Mouse (Mus musculus): ENCODE results near the gene Syt16. TPM values are rescaled to one million over a fixed set of nuclear protein-coding genes. Genes with fewer than 3 reads are reported as not detected.

The Syt16 gene
- polyA plus RNA-seq, 1 experiment from 2014 or later, result 1.0 TPM

- 90% methylated on average over 3 of the region's 3 CpGs for WGBS
- Histone ChIP-seq H3K4me1 (no peaks in the 10 kb centered on the region), H3K36me3 (no peaks in the 10 kb centered on the region), H3K27me3 (no peaks in the 10 kb centered on the region), H3K4me3 (no peak overlapping the region), H3K4me2 (no peak overlapping the region), H3K9me3 (no peaks in the 10 kb centered on the region), H3K9ac (no peak overlapping the region), H3K27ac (no peak overlapping the region)
- no peak for ATAC-seq (ENCODE audit: borderline replicate concordance, extremely low read depth, low FRiP score, low TSS enrichment)
These were observed 83.7 kb downstream of the Syt16 start for GRCm38 (mm10) chr12:74081122-74081521.

DNA sequence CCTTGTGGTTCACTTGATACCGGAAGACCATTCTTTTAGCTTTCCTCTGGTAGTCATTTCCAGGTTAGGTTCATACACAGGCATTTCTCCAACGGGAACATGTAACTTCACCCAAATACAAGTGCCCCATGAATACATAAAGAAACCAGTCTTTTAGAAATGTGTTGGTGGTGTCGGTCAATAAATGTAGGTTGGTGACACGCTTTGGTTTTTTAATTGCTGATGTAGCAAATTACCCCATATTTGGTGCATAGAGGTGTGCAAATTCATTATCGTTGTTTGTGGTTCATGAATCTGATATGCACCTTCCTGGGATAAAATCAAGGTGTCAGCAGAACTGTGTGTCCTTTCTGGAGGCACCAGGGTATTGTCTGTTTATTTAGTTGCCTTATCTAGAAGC lies 86.9 kb downstream of the Syt16 start:
- Histone ChIP-seq H3K27ac (no peak overlapping the region), H3K9me3 (no peaks in the 10 kb centered on the region), H3K9ac (no peak overlapping the region), H3K4me3 (no peak overlapping the region), H3K27me3 (no peaks in the 10 kb centered on the region), H3K36me3 (no peaks in the 10 kb centered on the region), H3K4me2 (no peak overlapping the region), H3K4me1 (no peaks in the 10 kb centered on the region)
- 87% methylated on average over 5 of the region's 5 CpGs for WGBS
- ATAC-seq (ENCODE audit: borderline replicate concordance, extremely low read depth, low FRiP score, low TSS enrichment), result no peak

GRCm38 (mm10) chr12:74087086-74087485 lies 89.6 kb downstream of the Syt16 start:
- 35% methylated on average over 8 of the region's 8 CpGs for WGBS
- Histone ChIP-seq H3K4me3 (no peak overlapping the region), H3K4me1 (no peaks in the 10 kb centered on the region), H3K27me3 (no peaks in the 10 kb centered on the region), H3K27ac (no peak overlapping the region), H3K4me2 (no peak overlapping the region), H3K9me3 (no peaks in the 10 kb centered on the region), H3K9ac (no peak overlapping the region), H3K36me3 (no peaks in the 10 kb centered on the region)
- no peak for ATAC-seq (ENCODE audit: borderline replicate concordance, extremely low read depth, low FRiP score, low TSS enrichment)

DNA sequence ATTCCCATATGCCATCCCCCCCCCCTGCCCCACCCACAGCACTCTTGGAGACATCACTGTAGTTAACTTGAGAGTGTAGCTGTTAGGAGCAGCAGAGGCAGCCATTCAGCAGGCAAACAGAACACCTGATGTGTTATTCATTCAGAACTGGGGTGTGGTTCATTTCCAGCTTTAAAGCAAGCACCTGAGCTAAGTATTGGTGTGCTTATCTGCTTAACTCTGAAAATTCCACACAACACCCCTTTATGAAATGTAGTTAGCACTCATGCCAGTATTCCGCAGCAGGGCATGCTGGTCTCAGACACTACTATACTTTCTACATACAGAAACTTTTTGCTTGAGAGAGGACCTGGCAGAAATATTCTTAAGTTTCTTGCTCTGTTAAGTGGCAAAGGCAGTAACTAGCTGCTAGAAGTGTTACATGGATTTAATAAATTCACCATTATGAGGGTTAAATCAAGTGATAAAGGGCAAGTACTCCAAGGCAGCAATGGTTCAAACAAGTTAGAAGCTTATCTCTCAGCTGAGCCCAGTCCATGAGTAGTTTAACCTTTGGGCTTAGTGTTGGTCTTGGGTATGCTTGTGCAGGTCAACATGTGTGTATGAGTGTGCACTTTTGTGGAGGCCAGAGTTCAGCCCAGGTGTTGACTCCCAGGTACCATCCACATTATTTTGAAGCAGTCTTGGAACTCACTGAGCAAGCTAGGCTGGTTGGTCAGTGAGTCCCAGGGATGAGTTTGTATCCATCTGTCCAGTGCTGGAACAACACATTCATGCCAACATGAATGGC lies 92.1 kb downstream of the Syt16 start:
- no peak overlapping the region for H3K4me2 ChIP-seq
- H3K4me1 ChIP-seq, result no peaks in the 10 kb centered on the region
- ATAC-seq (ENCODE audit: borderline replicate concordance, extremely low read depth, low FRiP score, low TSS enrichment), result no peak
- WGBS, result 70% methylated on average over 1 of the region's 1 CpGs
- H3K36me3 ChIP-seq, result no peaks in the 10 kb centered on the region
- H3K27me3 ChIP-seq, result no peaks in the 10 kb centered on the region
- H3K9ac ChIP-seq, result no peak overlapping the region
- H3K4me3 ChIP-seq, result no peak overlapping the region
- no peaks in the 10 kb centered on the region for H3K9me3 ChIP-seq
- no peak overlapping the region for H3K27ac ChIP-seq

DNA sequence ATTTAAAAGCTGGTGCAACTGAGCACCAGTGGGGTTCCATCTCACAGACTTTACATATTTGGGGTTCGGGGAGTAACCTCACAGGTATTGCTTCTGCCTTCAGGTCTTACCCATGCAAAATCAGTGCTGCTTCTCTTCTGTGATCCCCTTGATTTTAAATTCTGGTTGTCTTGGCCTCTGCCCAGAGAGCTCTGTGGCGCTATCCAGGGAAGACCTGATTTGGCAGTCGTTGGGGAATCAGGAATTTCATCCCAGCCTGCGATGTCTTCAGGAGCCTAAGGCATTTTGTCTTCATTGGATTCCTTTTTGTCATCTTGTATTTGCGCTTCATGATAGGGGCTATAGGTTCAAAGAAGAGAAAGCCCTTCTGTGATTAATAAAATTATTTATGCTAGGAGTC lies 95.1 kb downstream of the Syt16 start:
- 58% methylated on average over 5 of the region's 5 CpGs for WGBS
- Histone ChIP-seq H3K36me3 (no peaks in the 10 kb centered on the region), H3K9me3 (no peaks in the 10 kb centered on the region), H3K4me1 (no peaks in the 10 kb centered on the region), H3K4me3 (no peak overlapping the region), H3K27me3 (no peaks in the 10 kb centered on the region), H3K9ac (no peak overlapping the region), H3K4me2 (no peak overlapping the region), H3K27ac (no peak overlapping the region)
- ATAC-seq (ENCODE audit: borderline replicate concordance, extremely low read depth, low FRiP score, low TSS enrichment), result no peak

- Histone ChIP-seq H3K4me1 (no peaks in the 10 kb centered on the region), H3K27me3 (no peaks in the 10 kb centered on the region), H3K9ac (no peak overlapping the region), H3K36me3 (no peaks in the 10 kb centered on the region), H3K4me3 (no peak overlapping the region), H3K27ac (no peak overlapping the region), H3K9me3 (no peaks in the 10 kb centered on the region), H3K4me2 (no peak overlapping the region)
- 64% methylated on average over 8 of the region's 8 CpGs for WGBS
- ATAC-seq (ENCODE audit: borderline replicate concordance, extremely low read depth, low FRiP score, low TSS enrichment), result no peak
These were observed 95.6 kb downstream of the Syt16 start for GRCm38 (mm10) chr12:74093110-74093509.

- ATAC-seq (ENCODE audit: borderline replicate concordance, extremely low read depth, low FRiP score, low TSS enrichment), result no peak
These were observed 97.2 kb downstream of the Syt16 start for GRCm38 (mm10) chr12:74094701-74095100.

GRCm38 (mm10) chr12:74098572-74099290 lies 101.3 kb downstream of the Syt16 start:
- ATAC-seq (ENCODE audit: borderline replicate concordance, extremely low read depth, low FRiP score, low TSS enrichment), result no peak
- no peaks in the 10 kb centered on the region for H3K27me3 ChIP-seq
- 47% methylated on average over 8 of the region's 8 CpGs for WGBS

More at GRCm38 (mm10) chr12:74094701-74095100, 97.2 kb downstream of the Syt16 start:
- H3K4me2 ChIP-seq, result no peak overlapping the region
- H3K36me3 ChIP-seq, result no peaks in the 10 kb centered on the region
- no peaks in the 10 kb centered on the region for H3K4me1 ChIP-seq
- H3K27ac ChIP-seq, result no peak overlapping the region
- no peak overlapping the region for H3K9ac ChIP-seq
- no peak overlapping the region for H3K4me3 ChIP-seq
- 73% methylated on average over 5 of the region's 5 CpGs for whole genome bisulfite sequencing
- H3K27me3 ChIP-seq, result no peaks in the 10 kb centered on the region
- no peaks in the 10 kb centered on the region for H3K9me3 ChIP-seq

DNA sequence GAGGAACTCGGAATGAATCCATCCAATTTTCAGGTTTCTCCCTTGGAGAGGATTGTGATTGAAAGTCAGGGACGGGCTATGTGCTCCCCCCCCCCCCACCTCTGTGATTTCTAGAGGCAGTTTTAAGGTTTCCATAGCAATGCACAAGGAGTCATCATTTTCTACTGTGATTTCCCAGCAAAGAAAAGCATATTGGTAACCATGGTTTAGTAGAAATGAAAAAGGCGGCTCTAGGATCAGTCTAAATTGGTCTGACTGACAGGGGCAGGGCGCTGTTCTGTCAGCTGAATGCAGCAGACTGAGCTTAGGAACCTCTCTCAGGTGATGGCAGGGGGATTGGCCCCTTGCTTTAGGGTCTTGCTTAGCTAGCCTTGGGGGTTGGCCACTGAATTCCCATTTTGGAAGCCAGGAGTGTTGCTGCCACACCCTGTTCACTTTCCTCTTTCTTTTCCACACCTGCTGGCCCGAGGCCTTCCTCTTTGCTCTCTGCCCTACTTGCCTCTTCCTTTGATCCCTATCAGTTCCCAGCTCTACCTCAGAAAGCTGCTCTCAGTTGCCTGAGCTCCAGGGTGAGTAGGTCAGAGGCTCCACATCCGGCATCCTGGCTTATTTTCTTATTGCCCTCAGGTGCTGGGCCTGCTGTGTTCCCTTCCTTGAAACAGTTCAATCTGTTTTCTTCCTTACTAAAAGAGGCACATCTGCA lies 108.5 kb downstream of the Syt16 start:
- Histone ChIP-seq H3K36me3 (no peaks in the 10 kb centered on the region), H3K9ac (no peak overlapping the region), H3K4me3 (no peak overlapping the region), H3K4me1 (no peaks in the 10 kb centered on the region), H3K9me3 (no peaks in the 10 kb centered on the region), H3K27me3 (no peaks in the 10 kb centered on the region), H3K27ac (no peak overlapping the region), H3K4me2 (no peak overlapping the region)
- WGBS, result 62% methylated on average over 6 of the region's 6 CpGs
- no peak for ATAC-seq (ENCODE audit: borderline replicate concordance, extremely low read depth, low FRiP score, low TSS enrichment)

More at GRCm38 (mm10) chr12:74098572-74099290, 101.3 kb downstream of the Syt16 start:
- H3K4me1 ChIP-seq, result no peaks in the 10 kb centered on the region
- H3K9ac ChIP-seq, result no peak overlapping the region
- H3K4me2 ChIP-seq, result no peak overlapping the region
- H3K4me3 ChIP-seq, result no peak overlapping the region
- H3K9me3 ChIP-seq, result no peaks in the 10 kb centered on the region
- no peaks in the 10 kb centered on the region for H3K36me3 ChIP-seq
- no peak overlapping the region for H3K27ac ChIP-seq

- Histone ChIP-seq H3K9me3 (no peaks in the 10 kb centered on the region), H3K36me3 (no peaks in the 10 kb centered on the region), H3K27ac (no peak overlapping the region), H3K9ac (no peak overlapping the region), H3K27me3 (no peaks in the 10 kb centered on the region), H3K4me1 (no peaks in the 10 kb centered on the region), H3K4me3 (no peak overlapping the region), H3K4me2 (no peak overlapping the region)
- ATAC-seq (ENCODE audit: borderline replicate concordance, extremely low read depth, low FRiP score, low TSS enrichment), result no peak
- WGBS, result 39% methylated on average over 4 of the region's 4 CpGs
These were observed 111.2 kb downstream of the Syt16 start for GRCm38 (mm10) chr12:74108663-74109081.

DNA sequence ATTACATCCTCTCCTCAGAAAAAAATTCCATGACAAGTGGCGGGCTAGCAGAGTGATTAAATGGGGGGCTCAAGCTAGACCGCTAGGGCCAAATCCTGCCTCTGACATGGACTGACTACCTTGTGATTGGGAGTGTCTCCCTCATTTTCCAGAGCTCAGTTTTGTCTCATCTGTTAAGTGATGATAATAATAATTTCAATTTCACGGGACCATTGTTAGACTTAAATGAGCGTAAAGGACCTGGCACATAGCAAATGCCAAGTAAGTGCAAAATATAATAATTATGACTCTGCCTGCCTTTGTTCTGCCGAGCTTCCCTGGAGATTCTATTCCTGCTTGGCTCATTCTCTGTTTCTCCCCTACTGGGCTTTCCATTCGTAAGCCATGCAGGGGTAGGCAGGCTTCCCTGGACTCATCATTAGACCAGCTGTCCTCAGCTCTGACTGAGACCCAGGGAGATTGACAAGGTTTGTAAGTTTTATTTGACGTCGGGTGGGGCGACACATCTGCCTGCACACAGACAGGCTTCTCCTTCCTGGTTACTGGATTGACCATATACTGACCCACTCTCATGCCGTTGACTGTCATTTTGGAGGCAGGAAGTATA lies 112.1 kb downstream of the Syt16 start:
- Histone ChIP-seq H3K9ac (no peak overlapping the region), H3K4me2 (no peak overlapping the region), H3K36me3 (no peaks in the 10 kb centered on the region), H3K9me3 (no peaks in the 10 kb centered on the region), H3K27me3 (no peaks in the 10 kb centered on the region), H3K27ac (no peak overlapping the region), H3K4me3 (no peak overlapping the region), H3K4me1 (no peaks in the 10 kb centered on the region)
- ATAC-seq (ENCODE audit: borderline replicate concordance, extremely low read depth, low FRiP score, low TSS enrichment), result no peak
- WGBS, result 87% methylated on average over 10 of the region's 10 CpGs

Data from lung, embryonic 15.5 days (tissue).